Mouse (Mus musculus) C2C12 (cell line): ENCODE data around the gene Snrnp70. TPM values are rescaled to one million over a fixed set of nuclear protein-coding genes. Genes with fewer than 3 reads are reported as not detected.

ENCODE experiments used
- H3K27me3 ChIP-seq: one replicate; pipeline ENCODE4 v1.6.1; 2011; ENCODE audit not compliant: control insufficient read depth, insufficient read depth, insufficient read length
- H3K36me3 ChIP-seq: one replicate; pipeline ENCODE4 v1.6.1; 2011; ENCODE audit not compliant: control insufficient read depth, insufficient read depth
- H3K4me3 ChIP-seq: one replicate; pipeline ENCODE4 v1.5.1; 2011; ENCODE audit warnings: mild to moderate bottlenecking, control low read depth; ENCODE audit not compliant: poor library complexity, insufficient read depth, severe bottlenecking
- H3K79me2 ChIP-seq: one replicate; pipeline ENCODE4 v1.6.1; 2011; ENCODE audit not compliant: control insufficient read depth, insufficient read depth
- H3K79me3 ChIP-seq: one replicate; pipeline ENCODE4 v1.6.1; 2011; ENCODE audit warnings: low read depth, control low read depth
- H3ac ChIP-seq: one replicate; pipeline ENCODE3; 2011; ENCODE audit warnings: low read depth; ENCODE audit not compliant: control insufficient read depth, insufficient read length
- CEBPB ChIP-seq: IDR thresholded peaks from one replicate; pipeline ENCODE4 v1.6.1; 2011; ENCODE audit warnings: low read depth, mild to moderate bottlenecking, control low read depth, moderate library complexity
- CTCF ChIP-seq: IDR thresholded peaks from one replicate; pipeline ENCODE4 v1.5.1; 2011; ENCODE audit not compliant: control insufficient read depth, insufficient read depth, insufficient read length
- FOSL1 ChIP-seq: IDR thresholded peaks from one replicate; pipeline ENCODE4 v1.8.0; 2011; ENCODE audit warnings: mild to moderate bottlenecking, low read length; ENCODE audit not compliant: poor library complexity, insufficient read depth, severe bottlenecking
- MAX ChIP-seq: IDR thresholded peaks from one replicate; pipeline ENCODE4 v1.6.1; 2011; ENCODE audit warnings: mild to moderate bottlenecking, control low read depth
- MYOD1 ChIP-seq: IDR thresholded peaks from one replicate; pipeline ENCODE4 v1.6.1; 2011; ENCODE audit warnings: low read depth; ENCODE audit not compliant: control insufficient read depth, insufficient read length
- MYOG ChIP-seq: IDR thresholded peaks from one replicate; pipeline ENCODE4 v1.6.1; 2011; ENCODE audit not compliant: control insufficient read depth, insufficient read length; ENCODE audit errors: extremely low read depth
- USF1 ChIP-seq: IDR thresholded peaks from one replicate; pipeline ENCODE4 v1.6.1; 2011; ENCODE audit warnings: low read depth, mild to moderate bottlenecking, control low read depth, moderate library complexity
- polyA plus RNA-seq: library from polyadenylated mRNA; unstranded; fragments of >200 nt; fragmentation: generic; extraction: Trizol; gene quantifications from one replicate; pipeline ENCODE4 v1.2.1, GENCODE M21; 2012; ENCODE audit warnings: missing spikeins

The Snrnp70 gene
- polyA plus RNA-seq, 1 experiment, result 321 TPM

GRCm38 (mm10) chr7:45367020-45367880 lies 28.3 kb downstream of the Snrnp70 start:
- no peaks in the 10 kb centered on the region for H3K27me3 ChIP-seq
- no peaks in the 10 kb centered on the region for H3K79me3 ChIP-seq
- peak overlapping the region; percentile 55 for H3ac ChIP-seq
- TF ChIP-seq CEBPB (no peak), FOSL1 (no peak), MYOG (no peak), MAX (peak; percentile 28), CTCF (peak; percentile 85), MYOD1 (no peak), USF1 (no peak)
- peaks cover 4% of the 10 kb centered on the region for H3K36me3 ChIP-seq
- peak overlapping the region; percentile 36 for H3K4me3 ChIP-seq
- no peaks in the 10 kb centered on the region for H3K79me2 ChIP-seq

- Histone ChIP-seq H3K79me2 (no peaks in the 10 kb centered on the region), H3K36me3 (no peaks in the 10 kb centered on the region), H3ac (peak within 1 kb of the TSS; percentile 55), H3K79me3 (no peaks in the 10 kb centered on the region), H3K27me3 (no peaks in the 10 kb centered on the region), H3K4me3 (peak within 1 kb of the TSS; percentile 36)
- no peak for TF ChIP-seq MAX
- no peak for TF ChIP-seq FOSL1
- no peak for TF ChIP-seq MYOD1
- no peak for TF ChIP-seq CEBPB
- TF ChIP-seq MYOG, result no peak
- no peak for TF ChIP-seq CTCF
- no peak for TF ChIP-seq USF1
These were observed 28.9 kb downstream of the Snrnp70 start, which contains the start of gene Ppfia3 for GRCm38 (mm10) chr7:45366652-45367019. TSS of gene Ppfia3 (minus strand) at chr7:45367019.

- Histone ChIP-seq H3K79me2 (no peaks in the 10 kb centered on the region), H3K27me3 (no peaks in the 10 kb centered on the region)
These were observed 29.5 kb downstream of the Snrnp70 start for GRCm38 (mm10) chr7:45365742-45366651.

GRCm38 (mm10) chr7:45363983-45364382 lies 31.6 kb downstream of the Snrnp70 start:
- Histone ChIP-seq H3K4me3 (no peak overlapping the region), H3K36me3 (no peaks in the 10 kb centered on the region), H3K79me3 (no peaks in the 10 kb centered on the region), H3K79me2 (no peaks in the 10 kb centered on the region), H3K27me3 (no peaks in the 10 kb centered on the region), H3ac (no peak overlapping the region)
- TF ChIP-seq CEBPB, result no peak
- no peak for TF ChIP-seq MYOD1
- no peak for TF ChIP-seq MAX
- TF ChIP-seq USF1, result no peak
- no peak for TF ChIP-seq CTCF
- no peak for TF ChIP-seq MYOG
- TF ChIP-seq FOSL1, result no peak

More at GRCm38 (mm10) chr7:45365742-45366651, 29.5 kb downstream of the Snrnp70 start:
- Histone ChIP-seq H3ac (peak overlapping the region; percentile 42), H3K36me3 (no peaks in the 10 kb centered on the region), H3K4me3 (peak overlapping the region; percentile 31), H3K79me3 (no peaks in the 10 kb centered on the region)
- no peak for TF ChIP-seq MYOG
- no peak for TF ChIP-seq MAX
- TF ChIP-seq USF1, result no peak
- no peak for TF ChIP-seq MYOD1
- no peak for TF ChIP-seq CTCF
- TF ChIP-seq FOSL1, result no peak
- TF ChIP-seq CEBPB, result no peak

GRCm38 (mm10) chr7:45362801-45363200 lies 32.7 kb downstream of the Snrnp70 start:
- H3K27me3 ChIP-seq, result no peaks in the 10 kb centered on the region
- no peak overlapping the region for H3K4me3 ChIP-seq
- H3K79me2 ChIP-seq, result no peaks in the 10 kb centered on the region
- TF ChIP-seq MAX (no peak), MYOG (no peak), USF1 (no peak), CEBPB (no peak), FOSL1 (no peak), MYOD1 (no peak), CTCF (no peak)
- no peak overlapping the region for H3ac ChIP-seq
- H3K36me3 ChIP-seq, result no peaks in the 10 kb centered on the region
- H3K79me3 ChIP-seq, result no peaks in the 10 kb centered on the region
